Mouse (Mus musculus) heart, embryonic 14.5 days (tissue): ENCODE measurements around the gene Mtf2. TPM values are rescaled to one million over a fixed set of nuclear protein-coding genes. Genes with fewer than 3 reads are reported as not detected.
"Not testable (repeated sequence)": the region's sequence is repeated elsewhere in the genome, so short reads cannot be mapped to it uniquely, and the experiment has no call there.

Experiments used
- ATAC-seq: fragments of 200-750 bp; cut with Nextera tagmentation; 2 replicates; pipeline ENCODE4 v1.8.0; 2017; ENCODE audit warnings: low read depth, moderate TSS enrichment; ENCODE audit not compliant: insufficient number of reproducible peaks, insufficient read depth, low FRiP score
- H3K27ac ChIP-seq, 2 experiments: fragments of 200-500 bp in 1 of 2; fragments of 300-500 bp in 1 of 2; sonication (generic) in 1 of 2; replicated peaks in 1 of 2; 2 replicates each; pipeline ENCODE4 v1.5.1; 2012 to 2014; ENCODE audit warnings: low read depth in 2 of 2, low read length in 2 of 2, control low read depth in 1 of 2, mild to moderate bottlenecking in 1 of 2, mixed read lengths in 1 of 2; ENCODE audit not compliant: control insufficient read depth in 1 of 2, insufficient read depth in 1 of 2
- H3K27me3 ChIP-seq: fragments of 300-500 bp; sonication (generic); 2 replicates; pipeline ENCODE4 v1.6.1; 2014; ENCODE audit warnings: mild to moderate bottlenecking, low read length, control low read depth; ENCODE audit not compliant: control insufficient read depth, insufficient read depth
- H3K36me3 ChIP-seq: fragments of 300-500 bp; sonication (generic); 2 replicates; pipeline ENCODE4 v1.6.1; 2014; ENCODE audit warnings: mild to moderate bottlenecking, control low read depth, low read length, mixed read lengths; ENCODE audit not compliant: control insufficient read depth, insufficient read depth
- H3K4me1 ChIP-seq, 2 experiments: fragments of 200-500 bp in 1 of 2; fragments of 300-500 bp in 1 of 2; sonication (generic) in 1 of 2; 2 replicates each; pipeline ENCODE4 v1.6.1; 2012 to 2014; ENCODE audit warnings: low read length in 2 of 2, control low read depth in 1 of 2, mixed read lengths in 1 of 2; ENCODE audit not compliant: control insufficient read depth in 2 of 2, insufficient read depth in 2 of 2
- H3K4me2 ChIP-seq: fragments of 300-500 bp; sonication (generic); 2 replicates; pipeline ENCODE4 v1.6.1; 2014; ENCODE audit warnings: mild to moderate bottlenecking, low read length
- H3K4me3 ChIP-seq, 2 experiments: fragments of 200-500 bp in 1 of 2; fragments of 300-500 bp in 1 of 2; sonication (generic) in 1 of 2; 2 replicates each; pipeline ENCODE4 v1.5.1; 2012 to 2014; ENCODE audit warnings: low read length in 2 of 2, mild to moderate bottlenecking in 2 of 2, control low read depth in 1 of 2, low read depth in 1 of 2, moderate library complexity in 1 of 2; ENCODE audit not compliant: control insufficient read depth in 1 of 2, insufficient read depth in 1 of 2
- H3K9ac ChIP-seq: fragments of 300-500 bp; sonication (generic); 2 replicates; pipeline ENCODE4 v1.6.1; 2014; ENCODE audit warnings: mild to moderate bottlenecking, low read length
- H3K9me3 ChIP-seq: fragments of 300-500 bp; sonication (generic); 2 replicates; pipeline ENCODE4 v1.6.1; 2016; ENCODE audit warnings: low read length, control low read depth; ENCODE audit not compliant: control insufficient read depth
- WGBS: fragments of 180-500 bp; shearing (Covaris S2); extraction: QIAGEN DNeasy Blood & Tissue Kit; methylation state at CpG from one replicate; pipeline ENCODE4 v1.1.7; 2014; 5-methylcytosine and 5-hydroxymethylcytosine counted together
- polyA plus RNA-seq: library from polyadenylated mRNA; unstranded; fragments of >200 nt; fragmentation: Nextera tagmentation; extraction: Ambion mirVana; gene quantifications from 2 replicates; pipeline ENCODE4 v1.2.1, GENCODE M21; 2014

Gene Mtf2
- polyA plus RNA-seq, 1 experiment from 2014 or later = 63.6 TPM

DNA sequence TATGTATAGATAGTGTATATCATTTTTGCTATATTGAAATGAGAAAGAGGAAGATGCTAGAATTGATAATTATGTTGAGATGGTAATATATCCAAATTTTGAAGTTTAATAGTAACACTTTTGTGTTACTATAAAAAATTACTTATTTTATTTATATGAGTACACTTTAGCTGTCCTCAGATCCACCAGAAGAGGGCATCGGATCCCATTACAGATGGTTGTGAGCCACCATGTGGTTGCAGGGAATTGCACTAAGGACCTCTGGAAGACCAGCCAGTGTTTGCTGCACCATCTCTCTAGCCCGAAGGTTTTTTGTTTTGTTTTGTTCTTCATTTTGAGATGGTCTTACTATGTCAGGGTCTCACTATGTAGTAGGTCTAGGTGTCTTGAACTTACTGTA, 20.0 kb downstream of the Mtf2 start:
- H3K9ac ChIP-seq = no peak overlapping the region
- no peak for ATAC-seq
- H3K4me2 ChIP-seq = no peak overlapping the region
- H3K4me3 ChIP-seq = no peak overlapping the region
- no peak overlapping the region for H3K27ac ChIP-seq
- H3K36me3 ChIP-seq = peaks cover 76% of the 10 kb centered on the region
- H3K27me3 ChIP-seq = no peaks in the 10 kb centered on the region
- 90% methylated on average over 2 of the region's 2 CpGs for WGBS
- no peaks in the 10 kb centered on the region for H3K9me3 ChIP-seq
- no peaks in the 10 kb centered on the region for H3K4me1 ChIP-seq

DNA sequence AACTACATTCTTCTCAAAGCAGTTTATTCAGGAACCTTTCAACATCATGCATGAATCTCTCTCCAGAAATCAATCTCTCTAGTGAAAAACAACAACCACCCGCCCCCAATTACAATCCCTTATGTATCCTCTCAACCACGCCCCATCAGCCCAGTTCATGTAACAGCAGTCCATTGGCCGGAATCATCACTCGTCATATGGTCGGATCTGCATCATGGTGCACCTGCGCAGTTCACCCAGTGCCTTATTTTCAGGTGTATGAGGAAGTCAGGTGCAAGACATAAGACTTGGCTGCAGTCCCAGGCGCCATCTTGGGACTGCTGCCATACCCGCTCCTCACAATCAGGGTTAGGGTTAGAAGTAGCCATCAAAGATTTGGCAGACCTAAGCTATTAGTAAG, 27.3 kb downstream of the Mtf2 start:
- not testable (repeated sequence) for H3K9me3 ChIP-seq, H3K4me3 ChIP-seq, H3K27ac ChIP-seq, H3K4me2 ChIP-seq, H3K27me3 ChIP-seq, H3K9ac ChIP-seq, H3K4me1 ChIP-seq, ATAC-seq
- WGBS = 94% methylated on average over 8 of the region's 8 CpGs
- peaks cover 75% of the 10 kb centered on the region for H3K36me3 ChIP-seq

DNA sequence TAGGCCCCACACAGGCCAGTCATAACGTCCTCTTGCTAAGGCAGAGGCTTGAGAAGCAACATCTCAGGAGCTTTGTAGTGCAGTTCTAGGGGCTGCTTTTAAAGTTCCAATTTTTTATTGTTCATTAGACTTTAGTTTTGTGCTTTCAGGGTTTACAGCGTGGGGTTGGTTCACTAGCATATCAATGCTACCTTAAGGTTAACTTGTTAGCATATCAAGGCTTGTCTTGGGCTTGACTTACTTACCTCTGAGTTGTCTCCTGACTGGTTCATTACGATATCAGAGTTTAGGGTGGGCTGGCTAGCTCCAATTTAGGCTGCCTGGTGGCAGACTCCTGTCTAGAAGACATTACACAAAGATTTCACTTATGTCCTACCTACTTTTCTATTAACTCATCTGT, 32.2 kb downstream of the Mtf2 start:
- H3K36me3 ChIP-seq = peaks cover 75% of the 10 kb centered on the region
- WGBS = 90% methylated on average over 3 of the region's 3 CpGs
- H3K4me2 ChIP-seq = no peak overlapping the region
- H3K9ac ChIP-seq = no peak overlapping the region
- no peak overlapping the region for H3K4me3 ChIP-seq
- no peaks in the 10 kb centered on the region for H3K27me3 ChIP-seq
- peaks cover 0 to 5% of the 10 kb centered on the region in 2 experiments; a peak in 1 of 4 replicates for H3K4me1 ChIP-seq
- ATAC-seq = no peak
- no peaks in the 10 kb centered on the region for H3K9me3 ChIP-seq
- H3K27ac ChIP-seq = no peak overlapping the region

- Histone ChIP-seq H3K4me1 (peaks cover 0 to 5% of the 10 kb centered on the region in 2 experiments; a peak in 1 of 4 replicates), H3K27me3 (no peaks in the 10 kb centered on the region), H3K27ac (no peak overlapping the region), H3K4me2 (no peak overlapping the region), H3K9me3 (no peaks in the 10 kb centered on the region), H3K36me3 (peaks cover 78% of the 10 kb centered on the region), H3K9ac (no peak overlapping the region), H3K4me3 (no peak overlapping the region)
- no peak for ATAC-seq
These were observed 34.7 kb downstream of the Mtf2 start for GRCm38 (mm10) chr5:108100196-108100595.

DNA sequence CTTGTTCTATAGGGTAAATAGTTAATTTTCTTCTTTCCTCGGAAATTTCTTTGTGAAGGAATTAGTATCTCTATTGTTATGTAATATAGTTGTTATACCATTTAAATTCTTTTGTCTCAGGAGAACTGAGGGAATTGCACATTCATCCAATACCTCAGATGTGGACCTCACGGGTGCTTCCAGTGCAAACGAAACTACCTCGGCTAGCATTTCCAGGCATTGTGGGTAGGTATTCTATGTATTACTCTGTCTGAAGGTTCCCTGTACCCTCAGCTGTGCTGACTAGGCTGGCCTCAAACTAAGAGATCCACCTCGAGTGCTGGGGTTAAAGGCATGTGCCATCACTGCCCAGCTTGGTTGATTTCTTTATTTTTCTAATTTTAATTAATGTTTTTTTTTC, 38.8 kb downstream of the Mtf2 start:
- H3K4me1 ChIP-seq = peaks cover 0 to 5% of the 10 kb centered on the region in 2 experiments; a peak in 1 of 4 replicates
- no peak overlapping the region for H3K9ac ChIP-seq
- H3K4me2 ChIP-seq = no peak overlapping the region
- no peak overlapping the region for H3K4me3 ChIP-seq
- 91% methylated on average over 5 of the region's 5 CpGs for WGBS
- peaks cover 73% of the 10 kb centered on the region for H3K36me3 ChIP-seq
- H3K27me3 ChIP-seq = no peaks in the 10 kb centered on the region
- H3K27ac ChIP-seq = no peak overlapping the region
- no peak for ATAC-seq
- no peaks in the 10 kb centered on the region for H3K9me3 ChIP-seq

DNA sequence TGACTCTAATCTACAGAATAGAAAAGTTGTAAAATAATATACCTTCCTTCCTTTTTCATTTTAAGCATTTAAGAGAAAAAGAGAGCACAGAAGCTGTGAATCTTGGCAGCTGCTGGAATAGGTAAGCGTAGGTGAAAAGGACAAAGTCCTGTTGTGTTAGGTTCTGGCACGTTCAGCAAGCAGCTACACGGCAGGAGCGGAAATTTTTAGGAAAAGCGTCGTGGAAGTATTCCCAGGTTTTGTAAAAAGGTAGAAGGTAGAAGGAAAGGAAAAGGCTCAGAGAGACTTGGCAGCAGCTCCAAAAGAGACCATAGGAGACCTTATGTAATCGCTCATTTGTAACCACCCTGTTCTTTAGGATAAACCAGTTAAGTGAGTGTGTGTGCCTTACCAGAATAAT, 43.9 kb downstream of the Mtf2 start:
- H3K27me3 ChIP-seq = no peaks in the 10 kb centered on the region
- no peak overlapping the region for H3K4me2 ChIP-seq
- no peaks in the 10 kb centered on the region for H3K4me1 ChIP-seq
- H3K9me3 ChIP-seq = no peaks in the 10 kb centered on the region
- H3K9ac ChIP-seq = no peak overlapping the region
- WGBS = 93% methylated on average over 7 of the region's 7 CpGs
- no peak for ATAC-seq
- H3K27ac ChIP-seq = no peak overlapping the region
- H3K36me3 ChIP-seq = peaks cover 43% of the 10 kb centered on the region
- H3K4me3 ChIP-seq = no peak overlapping the region

DNA sequence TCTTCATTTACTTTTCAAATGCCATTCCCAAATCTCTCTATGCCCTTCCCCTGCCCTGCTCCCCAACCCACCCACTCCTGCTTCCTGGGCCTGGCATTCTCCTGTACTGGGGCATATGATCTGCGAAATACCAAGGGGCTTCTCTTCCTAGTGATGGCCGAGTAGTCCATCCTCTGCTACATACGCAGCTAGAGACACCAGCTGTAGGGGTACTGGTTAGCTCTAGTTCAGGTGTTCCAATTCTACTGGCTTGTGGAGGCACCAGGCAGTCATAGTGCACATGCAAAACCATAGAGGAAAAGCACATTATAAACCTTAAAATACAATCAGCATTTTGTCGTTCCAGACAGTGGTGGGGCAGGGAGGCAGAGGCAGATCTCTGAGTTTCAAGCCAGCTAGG, 52.2 kb downstream of the Mtf2 start:
- H3K4me1 ChIP-seq = no peaks in the 10 kb centered on the region
- H3K27ac ChIP-seq = no peak overlapping the region
- H3K9me3 ChIP-seq = no peaks in the 10 kb centered on the region
- H3K36me3 ChIP-seq = peaks cover 10% of the 10 kb centered on the region
- no peak for ATAC-seq
- H3K9ac ChIP-seq = no peak overlapping the region
- 94% methylated on average over 4 of the region's 4 CpGs for WGBS
- no peak overlapping the region for H3K4me2 ChIP-seq
- H3K4me3 ChIP-seq = no peak overlapping the region
- H3K27me3 ChIP-seq = no peaks in the 10 kb centered on the region

- H3K27ac ChIP-seq = no peak overlapping the region
- no peaks in the 10 kb centered on the region for H3K9me3 ChIP-seq
- no peaks in the 10 kb centered on the region for H3K27me3 ChIP-seq
- H3K4me3 ChIP-seq = no peak overlapping the region
- 82% methylated on average over 9 of the region's 9 CpGs for WGBS
- peaks cover 17% of the 10 kb centered on the region for H3K36me3 ChIP-seq
- H3K9ac ChIP-seq = no peak overlapping the region
- H3K4me2 ChIP-seq = no peak overlapping the region
- H3K4me1 ChIP-seq = no peaks in the 10 kb centered on the region
- ATAC-seq = no peak
These were observed 54.9 kb downstream of the Mtf2 start for GRCm38 (mm10) chr5:108120221-108120900.
